Mouse (Mus musculus) embryonic facial prominence, embryonic 11.5 days (tissue): ENCODE data around the gene Pkd1l2. TPM values are rescaled to one million over a fixed set of nuclear protein-coding genes. Genes with fewer than 3 reads are reported as not detected.

Experiments
- ATAC-seq: fragments of 200-750 bp; cut with Nextera tagmentation; replicated peaks from 2 replicates; pipeline ENCODE4 v1.8.0; 2017; ENCODE audit warnings: low read depth; ENCODE audit not compliant: insufficient number of reproducible peaks, low FRiP score, low TSS enrichment
- DNase-seq: peaks from one replicate; pipeline ENCODE4 v3.0.0-alpha.2; 2015; ENCODE audit warnings: low spot score
- H3K27ac ChIP-seq: fragments of 300-500 bp; sonication (generic); replicated peaks from 2 replicates; pipeline ENCODE4 v1.5.1; 2014; ENCODE audit warnings: mild to moderate bottlenecking, low read depth, low read length, control low read depth
- H3K27me3 ChIP-seq: fragments of 300-500 bp; sonication (generic); 2 replicates; pipeline ENCODE4 v1.6.1; 2014; ENCODE audit warnings: mild to moderate bottlenecking, low read length, moderate library complexity, mixed read lengths; ENCODE audit not compliant: control insufficient read depth, insufficient read depth
- H3K36me3 ChIP-seq: fragments of 300-500 bp; sonication (generic); replicated peaks from 2 replicates; pipeline ENCODE4 v1.6.1; 2014; ENCODE audit warnings: low read depth, mild to moderate bottlenecking, low read length, moderate library complexity, mixed read lengths; ENCODE audit not compliant: control insufficient read depth, insufficient read depth
- H3K4me1 ChIP-seq: fragments of 300-500 bp; sonication (generic); 2 replicates; pipeline ENCODE4 v1.6.1; 2014; ENCODE audit warnings: low read length, mixed read lengths; ENCODE audit not compliant: control insufficient read depth, insufficient read depth
- H3K4me2 ChIP-seq: fragments of 300-500 bp; sonication (generic); 2 replicates; pipeline ENCODE4 v1.6.1; 2014; ENCODE audit warnings: low read depth, mild to moderate bottlenecking, control low read depth, low read length, moderate library complexity
- H3K4me3 ChIP-seq: fragments of 300-500 bp; sonication (generic); 2 replicates; pipeline ENCODE4 v1.5.1; 2014; ENCODE audit warnings: low read depth, low read length, control low read depth
- H3K9ac ChIP-seq: fragments of 300-500 bp; sonication (generic); replicated peaks from 2 replicates; pipeline ENCODE4 v1.6.1; 2014; ENCODE audit warnings: mild to moderate bottlenecking, control low read depth, low read length
- H3K9me3 ChIP-seq: fragments of 300-500 bp; sonication (generic); replicated peaks from 2 replicates; pipeline ENCODE4 v1.6.1; 2016; ENCODE audit warnings: mild to moderate bottlenecking, low read length, inconsistent platforms, mixed read lengths; ENCODE audit not compliant: control insufficient read depth
- WGBS: fragments of 180-500 bp; shearing (Covaris S2); extraction: QIAGEN DNeasy Blood & Tissue Kit; methylation state at CpG from one replicate; pipeline ENCODE4 v1.1.7; 2014; 5-methylcytosine and 5-hydroxymethylcytosine counted together
- polyA plus RNA-seq: library from polyadenylated mRNA; unstranded; fragments of >200 nt; fragmentation: Nextera tagmentation; extraction: Ambion mirVana; gene quantifications from 2 replicates; pipeline ENCODE4 v1.2.1, GENCODE M21; 2014

Pkd1l2 gene
- 0.03 TPM in 1 of 2 replicates, not detected in the other for polyA plus RNA-seq

DNA sequence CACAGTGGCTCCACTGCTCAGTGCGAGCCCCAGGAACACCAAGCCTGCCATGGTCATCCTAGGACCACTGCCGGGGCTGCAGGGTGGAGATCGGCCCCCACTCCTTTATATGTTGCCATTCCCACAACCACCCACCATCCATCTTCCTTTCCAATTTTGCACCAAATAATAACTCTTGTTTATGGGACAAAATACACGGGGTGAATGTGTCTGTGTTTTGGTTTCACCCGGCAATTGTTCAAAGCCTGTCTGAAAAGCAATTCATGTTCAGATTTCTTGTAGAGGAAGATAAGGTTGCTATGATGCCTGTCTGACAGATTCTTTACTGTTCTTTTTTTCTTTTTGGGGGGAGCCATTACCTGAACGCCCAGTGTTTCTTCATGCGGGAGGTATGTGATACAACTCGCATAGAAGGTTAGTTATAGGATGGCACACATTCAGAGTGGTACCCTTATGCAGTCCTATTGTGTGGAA lies at the start of gene Pkd1l2:
Pkd1l2 (minus strand) TSS at position 51 of the 474 bp plus-strand sequence.
- H3K27ac ChIP-seq = no peak within 1 kb of the TSS
- no peak for DNase-seq
- H3K36me3 ChIP-seq = no peaks in the 10 kb centered on the region
- no peak for ATAC-seq
- H3K4me3 ChIP-seq = no peak within 1 kb of the TSS
- no peaks in the 10 kb centered on the region for H3K27me3 ChIP-seq
- H3K4me2 ChIP-seq = no peak within 1 kb of the TSS
- no peaks in the 10 kb centered on the region for H3K4me1 ChIP-seq
- WGBS = 84% methylated on average over 8 of the region's 8 CpGs
- no peak within 1 kb of the TSS for H3K9ac ChIP-seq
- no peaks in the 10 kb centered on the region for H3K9me3 ChIP-seq

DNA sequence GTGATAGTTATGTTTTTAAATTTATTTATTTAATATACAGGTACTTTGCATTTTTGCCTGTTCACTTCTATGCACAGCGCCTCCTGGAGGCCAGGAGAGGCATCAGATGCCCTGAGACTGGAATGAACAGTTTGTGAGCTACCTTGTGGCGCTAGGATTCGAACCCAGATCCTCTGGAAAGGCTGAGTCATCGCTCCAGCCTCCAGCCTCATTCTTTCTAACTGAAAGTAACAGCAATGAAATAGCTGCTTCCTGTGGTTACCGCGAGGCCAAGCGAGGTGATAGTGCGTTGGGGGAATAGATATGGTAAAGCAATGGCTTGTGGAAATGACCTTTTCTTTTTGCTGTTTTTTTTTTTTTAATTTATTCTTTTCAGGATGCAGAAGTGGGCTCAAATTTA lies 44.8 kb upstream of the Pkd1l2 start:
- no peak for DNase-seq
- Histone ChIP-seq H3K4me2 (no peak overlapping the region), H3K27ac (no peak overlapping the region), H3K27me3 (no peaks in the 10 kb centered on the region), H3K9ac (no peak overlapping the region), H3K36me3 (no peaks in the 10 kb centered on the region), H3K4me3 (no peak overlapping the region), H3K4me1 (no peaks in the 10 kb centered on the region), H3K9me3 (no peaks in the 10 kb centered on the region)
- no peak for ATAC-seq
- 88% methylated on average over 8 of the region's 8 CpGs for WGBS

DNA sequence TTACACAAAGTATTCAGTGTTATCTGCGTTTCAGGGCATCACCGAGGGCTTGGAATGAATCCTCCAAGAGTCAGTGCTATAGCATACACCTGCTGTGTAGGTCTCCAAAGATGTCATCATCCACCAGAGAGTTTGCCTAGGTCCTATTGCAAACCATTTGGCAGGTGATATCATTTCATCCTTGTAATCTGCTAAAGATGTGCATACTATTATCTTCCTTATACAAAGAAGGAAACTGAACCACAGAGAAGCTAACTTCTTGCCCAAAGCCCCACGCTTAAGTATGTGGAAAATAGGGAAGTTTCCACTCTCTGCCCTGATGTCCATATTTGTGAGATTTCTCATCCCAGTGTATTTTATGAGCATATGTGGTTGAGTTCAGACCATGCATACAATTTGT lies 44.2 kb upstream of the Pkd1l2 start:
- H3K27ac ChIP-seq = no peak overlapping the region
- ATAC-seq (no peak), DNase-seq (no peak)
- 95% methylated on average over 3 of the region's 3 CpGs for WGBS
- no peak overlapping the region for H3K9ac ChIP-seq
- no peak overlapping the region for H3K4me2 ChIP-seq
- no peaks in the 10 kb centered on the region for H3K4me1 ChIP-seq
- no peaks in the 10 kb centered on the region for H3K27me3 ChIP-seq
- no peak overlapping the region for H3K4me3 ChIP-seq
- H3K36me3 ChIP-seq = no peaks in the 10 kb centered on the region
- H3K9me3 ChIP-seq = no peaks in the 10 kb centered on the region

DNA sequence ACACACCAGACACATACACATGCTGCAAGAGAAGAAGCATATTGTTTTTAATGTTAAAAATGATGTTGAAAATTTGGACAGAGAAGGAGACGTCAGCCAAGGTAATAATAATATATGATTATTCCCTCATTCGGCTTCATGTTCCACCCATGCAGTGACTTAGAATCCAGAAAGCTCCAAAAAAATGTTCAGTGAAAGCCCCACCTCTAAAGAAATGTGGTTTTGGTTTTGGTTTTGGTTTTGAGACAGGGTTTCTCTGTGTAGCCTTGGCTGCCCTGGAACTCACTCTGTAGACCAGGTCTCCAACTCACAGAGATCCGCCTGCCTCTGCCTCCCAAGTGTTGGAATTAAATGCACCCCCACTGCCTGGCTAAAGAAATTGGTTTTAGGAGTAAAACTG lies 43.6 kb upstream of the Pkd1l2 start:
- no peaks in the 10 kb centered on the region for H3K36me3 ChIP-seq

DNA sequence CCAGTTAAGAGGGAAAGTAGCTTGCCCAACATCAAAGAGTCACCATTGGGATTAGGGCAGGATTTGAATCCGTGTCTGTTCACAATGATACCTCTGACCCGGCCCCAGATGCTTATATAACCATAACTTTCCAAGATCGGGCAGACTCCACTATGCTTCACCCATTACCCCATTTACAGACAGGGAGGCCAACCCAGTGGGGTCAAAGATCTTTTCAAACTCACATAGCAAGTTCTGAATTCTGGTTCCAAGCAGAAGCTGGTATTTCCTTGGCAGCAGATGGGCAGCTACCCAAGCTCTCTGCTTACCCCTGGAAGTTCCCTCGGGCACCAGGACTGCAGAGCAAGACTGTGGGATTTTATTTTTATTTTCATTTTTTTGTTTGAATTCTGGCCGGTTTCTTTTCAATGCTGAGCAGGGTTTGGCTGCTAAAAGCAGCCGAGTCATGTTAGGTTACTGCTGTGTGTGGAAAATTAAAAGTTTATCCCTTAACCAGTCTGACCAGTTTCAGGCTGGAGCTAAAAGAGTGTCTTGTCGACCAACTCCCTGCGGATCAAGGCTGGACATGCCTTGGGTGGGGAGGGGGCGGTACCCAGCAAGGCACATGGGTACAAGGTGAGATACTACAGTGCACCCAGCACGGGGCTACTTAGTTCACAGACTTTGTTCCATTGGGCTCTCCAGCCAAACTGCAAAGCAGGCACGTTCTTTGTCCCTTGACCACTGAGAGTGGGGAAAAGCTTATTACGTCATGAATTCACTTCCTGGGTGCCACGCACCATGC lies 41.8 kb upstream of the Pkd1l2 start:
- H3K9ac ChIP-seq = no peak overlapping the region
- no peaks in the 10 kb centered on the region for H3K36me3 ChIP-seq
- DNase-seq (peak; percentile 18), ATAC-seq (no peak; the same call in 1 of the 2 replicates)
- H3K4me3 ChIP-seq = no peak overlapping the region
- no peaks in the 10 kb centered on the region for H3K4me1 ChIP-seq
- no peaks in the 10 kb centered on the region for H3K27me3 ChIP-seq
- 76% methylated on average over 13 of the region's 13 CpGs for WGBS
- no peaks in the 10 kb centered on the region for H3K9me3 ChIP-seq
- no peak overlapping the region for H3K4me2 ChIP-seq
- H3K27ac ChIP-seq = no peak overlapping the region

More for the DNA sequence above, 43.6 kb upstream of the Pkd1l2 start:
- no peaks in the 10 kb centered on the region for H3K27me3 ChIP-seq
- H3K4me1 ChIP-seq = no peaks in the 10 kb centered on the region
- no peaks in the 10 kb centered on the region for H3K9me3 ChIP-seq
- no peak overlapping the region for H3K27ac ChIP-seq
- 85% methylated on average over 3 of the region's 3 CpGs for WGBS
- H3K9ac ChIP-seq = no peak overlapping the region
- no peak overlapping the region for H3K4me2 ChIP-seq
- DNase-seq = no peak
- no peak overlapping the region for H3K4me3 ChIP-seq
- ATAC-seq = no peak

DNA sequence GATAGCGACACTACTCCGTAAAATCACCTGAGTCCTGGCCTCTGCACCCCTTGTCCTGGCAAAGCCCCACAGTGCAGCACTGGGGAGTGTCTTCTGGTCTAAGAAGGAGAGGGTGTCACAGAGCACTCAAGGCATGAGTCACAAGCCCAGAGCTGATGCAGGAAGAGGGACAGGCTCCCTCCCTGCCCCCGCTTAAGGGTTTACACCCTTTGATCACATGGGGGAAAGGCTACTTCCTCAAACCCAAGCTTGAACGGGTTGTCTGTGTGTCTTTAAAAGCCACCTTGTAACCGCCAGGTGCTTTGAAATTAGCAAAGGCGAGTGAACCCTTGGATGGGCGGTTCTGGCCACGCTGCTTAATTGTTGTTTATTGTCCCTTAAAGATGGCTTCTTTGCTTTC lies 39.0 kb upstream of the Pkd1l2 start:
- H3K36me3 ChIP-seq = no peaks in the 10 kb centered on the region
- ATAC-seq = no peak
- H3K4me3 ChIP-seq = no peak overlapping the region
- H3K9me3 ChIP-seq = no peaks in the 10 kb centered on the region
- no peak for DNase-seq
- H3K4me2 ChIP-seq = no peak overlapping the region
- no peaks in the 10 kb centered on the region for H3K4me1 ChIP-seq
- no peak overlapping the region for H3K27ac ChIP-seq
- H3K9ac ChIP-seq = no peak overlapping the region
- H3K27me3 ChIP-seq = no peaks in the 10 kb centered on the region
- 60% methylated on average over 8 of the region's 8 CpGs for WGBS

DNA sequence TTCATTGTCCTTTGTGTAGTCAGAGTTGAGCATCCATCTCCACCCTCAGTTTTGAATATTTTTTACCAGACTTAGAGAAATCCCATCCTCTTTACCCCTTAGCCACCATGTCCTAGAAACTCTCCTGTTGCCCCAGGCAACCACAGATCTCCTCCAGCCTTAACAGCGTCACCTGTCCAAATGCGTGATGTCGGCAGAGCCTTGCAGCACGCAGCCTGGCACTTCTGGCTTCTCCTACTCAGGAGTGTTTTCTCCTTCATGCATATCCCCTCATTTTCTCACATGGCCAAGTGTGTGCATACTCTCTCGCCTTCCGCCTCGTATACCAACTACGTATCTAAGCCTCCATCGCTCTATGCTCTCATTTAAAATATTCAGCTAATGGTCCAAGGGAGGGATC lies 36.2 kb upstream of the Pkd1l2 start:
- Histone ChIP-seq H3K9ac (no peak overlapping the region), H3K9me3 (no peaks in the 10 kb centered on the region), H3K4me3 (no peak overlapping the region), H3K27me3 (no peaks in the 10 kb centered on the region), H3K4me1 (peaks cover 3% of the 10 kb centered on the region; the same call in 1 of the 2 replicates), H3K27ac (no peak overlapping the region), H3K36me3 (no peaks in the 10 kb centered on the region), H3K4me2 (no peak overlapping the region)
- ATAC-seq = no peak
- 90% methylated on average over 9 of the region's 9 CpGs for WGBS
- no peak for DNase-seq

DNA sequence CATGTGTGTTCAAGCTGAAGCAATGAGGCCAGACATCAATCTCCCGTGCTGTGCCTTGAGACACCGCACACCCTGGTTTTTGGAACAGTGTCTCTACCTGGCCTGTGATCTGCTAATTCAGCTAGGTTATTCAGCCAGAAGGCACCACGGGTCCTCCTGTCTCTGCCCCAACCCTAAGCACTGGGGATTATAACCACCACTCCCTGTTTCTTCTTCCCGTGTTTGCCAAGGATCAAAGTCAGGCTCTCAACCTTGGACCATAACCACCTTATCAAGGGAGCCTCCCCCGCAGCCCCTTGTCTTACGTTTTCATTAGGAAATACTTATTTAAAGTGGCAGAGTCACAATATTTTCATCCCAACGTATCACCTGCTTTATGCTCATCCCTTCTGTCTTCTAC lies 34.3 kb upstream of the Pkd1l2 start:
- no peaks in the 10 kb centered on the region for H3K27me3 ChIP-seq
- ATAC-seq (no peak), DNase-seq (no peak)
- no peak overlapping the region for H3K9ac ChIP-seq
- 73% methylated on average over 7 of the region's 7 CpGs for WGBS
- no peak overlapping the region for H3K4me3 ChIP-seq
- peaks cover 3% of the 10 kb centered on the region; the same call in 1 of the 2 replicates for H3K4me1 ChIP-seq
- no peak overlapping the region for H3K27ac ChIP-seq
- H3K9me3 ChIP-seq = no peaks in the 10 kb centered on the region
- H3K4me2 ChIP-seq = no peak overlapping the region
- H3K36me3 ChIP-seq = no peaks in the 10 kb centered on the region
